Mouse (Mus musculus): ENCODE results near the gene Tle6.
A peak's percentile ranks its signal among the peaks of the same experiment; 100 is the strongest.
"Not testable (repeated sequence)": the region's sequence is repeated elsewhere in the genome, so short reads cannot be mapped to it uniquely, and the experiment has no call there.

Gene Tle6

GRCm38 (mm10) chr10:81600738-81601203 is at the start of gene Tle6:
Tle6 (minus strand) TSS chr10:81601073.
- DNase-seq = peak; percentile 97

GRCm38 (mm10) chr10:81648803-81649775 is 48.2 kb upstream of the Tle6 start, which contains the start of gene Gm10778:
Gm10778 (plus strand) TSS chr10:81649059.
- peak; percentile 84 for DNase-seq

GRCm38 (mm10) chr10:81646015-81646555 is 45.2 kb upstream of the Tle6 start:
- peak; percentile 4 for DNase-seq

- DNase-seq = peak; percentile 1
Measured at GRCm38 (mm10) chr10:81645391-81645790, 44.5 kb upstream of the Tle6 start.

- DNase-seq = peak; percentile 8
Measured at GRCm38 (mm10) chr10:81644716-81645115, 43.8 kb upstream of the Tle6 start.

- no peak for DNase-seq
Measured at GRCm38 (mm10) chr10:81644162-81644561, 43.3 kb upstream of the Tle6 start.

GRCm38 (mm10) chr10:81643449-81644055 is 42.7 kb upstream of the Tle6 start:
- peak; percentile 97 for DNase-seq

- DNase-seq = no peak
Measured at GRCm38 (mm10) chr10:81642648-81643448, 42.0 kb upstream of the Tle6 start.

GRCm38 (mm10) chr10:81641978-81642647 is 41.2 kb upstream of the Tle6 start:
- no peak for DNase-seq

GRCm38 (mm10) chr10:81641566-81641965 is 40.7 kb upstream of the Tle6 start:
- no peak for DNase-seq

- not testable (repeated sequence) for DNase-seq
Measured at GRCm38 (mm10) chr10:81640825-81641224, 40.0 kb upstream of the Tle6 start.

GRCm38 (mm10) chr10:81638101-81638500 is 37.2 kb upstream of the Tle6 start:
- DNase-seq = no peak

GRCm38 (mm10) chr10:81636338-81636737 is 35.5 kb upstream of the Tle6 start:
- no peak for DNase-seq

GRCm38 (mm10) chr10:81633253-81634099 is 32.6 kb upstream of the Tle6 start:
- DNase-seq = peak; percentile 94

GRCm38 (mm10) chr10:81628390-81628789 is 27.5 kb upstream of the Tle6 start, which contains the start of gene Ankrd24:
Ankrd24 (plus strand) TSS chr10:81628540.
- peak; percentile 19 for DNase-seq

GRCm38 (mm10) chr10:81627836-81628220 is 27.0 kb upstream of the Tle6 start:
- DNase-seq = no peak

- peak; percentile 94 for DNase-seq
Measured at GRCm38 (mm10) chr10:81626994-81627835, 26.3 kb upstream of the Tle6 start, which contains the start of gene Sirt6. Sirt6 (minus strand) TSS chr10:81627797.

- peak; percentile 35 for DNase-seq
Measured at GRCm38 (mm10) chr10:81626101-81626993, 25.5 kb upstream of the Tle6 start.

GRCm38 (mm10) chr10:81623441-81623840 is 22.6 kb upstream of the Tle6 start:
- no peak for DNase-seq

Measured in thymus, postnatal 14 days (tissue).